Mouse (Mus musculus) layer of hippocampus, adult 9-10 months (tissue): ENCODE data around the gene Tmem209.

Source experiments
- DNase-seq: peaks from one replicate; pipeline ENCODE4 v3.0.0; 2022; ENCODE audit warnings: low spot score

Tmem209 gene

GRCm38 (mm10) chr6:30538240-30538639 lies 28.7 kb upstream of the Tmem209 start:
- no peak for DNase-seq

GRCm38 (mm10) chr6:30535340-30535739 lies 25.8 kb upstream of the Tmem209 start:
- DNase-seq, result no peak

GRCm38 (mm10) chr6:30528800-30529199 lies 19.2 kb upstream of the Tmem209 start:
- no peak for DNase-seq

GRCm38 (mm10) chr6:30526586-30527515 lies 17.3 kb upstream of the Tmem209 start:
- DNase-seq, result no peak

DNA sequence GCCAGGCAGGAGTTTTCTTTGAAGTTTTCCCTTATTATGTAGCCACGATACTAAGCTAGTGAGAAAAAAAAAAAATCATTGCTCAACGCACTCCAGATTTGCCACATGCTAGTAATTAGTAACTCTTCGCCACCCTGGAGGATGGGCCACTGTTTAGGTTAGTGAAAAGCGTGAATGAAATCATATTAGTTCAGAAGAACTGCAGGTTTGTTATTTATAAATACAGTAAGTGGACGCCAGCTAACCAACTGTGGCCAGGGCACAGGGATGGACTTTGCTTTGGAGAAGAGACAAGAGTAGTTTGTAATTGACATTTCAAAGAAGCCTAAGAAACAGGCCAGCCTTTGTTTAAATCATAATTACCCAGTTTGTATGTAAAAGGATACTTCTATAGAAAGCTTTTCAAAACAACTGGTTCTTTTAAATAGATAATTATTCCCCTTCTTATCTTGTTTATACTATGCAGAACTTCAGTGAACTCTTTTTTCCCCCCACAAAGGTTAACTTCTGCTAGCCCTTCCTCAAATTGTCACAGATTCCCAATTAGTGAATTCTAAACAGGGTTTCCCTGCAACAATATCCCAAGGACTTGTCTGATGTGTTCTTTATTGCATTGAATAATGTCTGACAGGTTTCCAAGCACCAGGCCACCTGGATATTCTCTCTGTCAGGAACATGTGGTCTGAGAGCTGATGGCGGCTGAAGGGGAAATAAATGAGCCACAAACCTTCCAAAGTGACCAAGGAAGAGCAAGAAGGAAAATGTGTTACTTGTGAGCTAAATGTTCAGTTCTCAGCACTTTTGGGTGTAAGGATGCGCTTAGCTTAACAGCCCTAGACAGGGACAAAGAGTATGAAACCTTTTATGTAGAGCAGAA lies 16.1 kb upstream of the Tmem209 start:
- no peak for DNase-seq

DNA sequence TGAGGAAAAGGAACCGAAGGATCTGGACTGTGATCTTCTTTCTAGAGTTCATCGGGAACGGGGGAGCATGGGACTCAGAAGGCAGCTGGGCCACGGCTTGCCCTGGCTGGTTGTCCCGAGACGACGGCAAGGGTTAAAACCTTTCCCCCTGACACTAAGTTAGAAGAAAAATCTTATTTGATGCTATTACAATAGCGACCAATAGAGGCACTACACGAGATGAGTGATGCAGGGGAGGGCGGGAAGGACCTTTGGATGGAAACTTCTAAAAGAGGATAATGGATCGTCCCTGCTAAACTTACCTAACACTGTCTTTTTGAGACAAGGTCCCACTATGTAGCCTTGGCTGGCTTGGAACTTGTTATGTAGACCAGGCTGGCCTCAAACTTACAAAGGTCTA lies 10.8 kb upstream of the Tmem209 start:
- DNase-seq, result no peak

DNA sequence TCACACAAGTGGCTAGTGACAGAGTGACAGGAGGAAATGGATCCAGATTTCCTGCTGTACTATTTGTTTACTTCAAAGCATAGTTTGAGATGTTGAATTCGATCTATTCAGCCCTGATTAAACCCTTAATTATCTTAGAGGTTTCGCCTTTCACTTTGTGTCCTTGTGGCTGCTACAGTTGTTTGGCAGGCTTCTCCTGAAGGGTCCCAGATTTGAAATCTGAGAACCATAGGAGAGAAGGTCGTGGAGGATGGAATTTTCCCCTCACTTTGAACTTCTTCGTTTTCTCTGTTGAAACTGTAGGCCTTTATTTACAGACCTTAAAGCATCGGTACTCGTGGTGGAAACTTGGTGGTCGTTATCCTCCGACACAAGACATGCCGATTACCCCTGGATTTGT lies 4.7 kb upstream of the Tmem209 start:
- DNase-seq, result no peak

DNA sequence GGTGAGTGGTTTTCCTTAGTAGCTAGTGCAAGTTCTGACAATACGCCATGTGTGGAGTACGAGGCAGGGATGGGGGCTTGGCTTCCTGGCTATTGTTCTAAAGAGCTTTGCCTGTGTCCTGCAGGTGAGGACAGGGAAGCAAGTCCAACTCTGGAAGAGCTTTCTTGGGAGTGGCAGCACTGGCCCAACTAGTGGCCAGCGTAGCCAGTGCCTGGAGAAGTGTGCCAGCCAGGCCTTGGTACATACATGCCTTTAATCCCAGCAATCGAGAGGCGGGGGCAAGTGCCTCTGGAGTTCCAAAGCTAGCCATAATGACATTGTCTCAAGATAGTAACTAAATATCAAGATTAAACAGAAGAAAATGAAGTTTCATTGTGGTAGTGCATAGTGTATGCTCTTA lies 708 bp upstream of the Tmem209 start:
- DNase-seq, result no peak

GRCm38 (mm10) chr6:30508824-30509223 lies 759 bp downstream of the Tmem209 start:
- DNase-seq, result no peak

DNA sequence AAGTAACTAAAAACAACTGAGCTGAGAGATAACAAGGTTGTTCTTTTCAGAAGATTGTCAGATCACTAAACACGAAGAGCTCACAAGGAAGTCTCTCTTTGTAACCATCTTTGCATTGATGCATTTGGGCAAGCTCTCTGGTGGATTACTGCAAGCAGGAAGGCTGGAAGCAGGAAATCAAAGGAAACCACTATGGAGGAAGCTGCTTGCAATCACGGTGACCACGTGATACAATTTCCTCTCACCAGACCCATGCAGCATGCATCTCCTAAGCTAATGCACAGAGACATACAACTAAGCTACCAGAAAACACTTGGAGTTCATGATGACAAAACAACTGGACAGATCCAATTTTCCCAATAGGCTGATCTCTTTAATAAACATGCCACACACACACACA lies 10.5 kb downstream of the Tmem209 start:
- DNase-seq, result no peak

- DNase-seq, result no peak
These were observed 23.1 kb downstream of the Tmem209 start for GRCm38 (mm10) chr6:30486504-30486903.

- no peak for DNase-seq
These were observed 26.7 kb downstream of the Tmem209 start for GRCm38 (mm10) chr6:30482908-30483307.

DNA sequence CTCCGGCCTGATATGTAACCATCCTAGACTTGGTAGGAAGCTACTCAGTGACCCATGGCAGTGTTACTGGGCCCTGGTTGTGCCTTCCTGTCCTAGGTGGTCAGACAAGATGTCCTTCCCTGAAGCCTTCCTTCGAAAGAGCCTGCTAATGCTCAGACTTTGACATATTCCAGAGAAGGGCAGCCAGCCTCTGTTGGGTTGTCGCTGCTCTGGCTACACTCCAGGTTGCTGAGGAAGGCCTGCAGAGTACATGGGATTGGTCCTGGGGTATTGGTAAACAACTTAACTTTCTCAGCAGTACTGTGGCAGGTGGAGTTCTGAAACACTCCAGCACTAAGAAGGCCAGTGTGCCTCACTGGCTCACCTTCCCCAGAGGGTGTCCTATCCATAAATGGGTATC lies 30.2 kb downstream of the Tmem209 start:
- no peak for DNase-seq

GRCm38 (mm10) chr6:30477784-30478183 lies 31.8 kb downstream of the Tmem209 start:
- DNase-seq, result no peak

DNA sequence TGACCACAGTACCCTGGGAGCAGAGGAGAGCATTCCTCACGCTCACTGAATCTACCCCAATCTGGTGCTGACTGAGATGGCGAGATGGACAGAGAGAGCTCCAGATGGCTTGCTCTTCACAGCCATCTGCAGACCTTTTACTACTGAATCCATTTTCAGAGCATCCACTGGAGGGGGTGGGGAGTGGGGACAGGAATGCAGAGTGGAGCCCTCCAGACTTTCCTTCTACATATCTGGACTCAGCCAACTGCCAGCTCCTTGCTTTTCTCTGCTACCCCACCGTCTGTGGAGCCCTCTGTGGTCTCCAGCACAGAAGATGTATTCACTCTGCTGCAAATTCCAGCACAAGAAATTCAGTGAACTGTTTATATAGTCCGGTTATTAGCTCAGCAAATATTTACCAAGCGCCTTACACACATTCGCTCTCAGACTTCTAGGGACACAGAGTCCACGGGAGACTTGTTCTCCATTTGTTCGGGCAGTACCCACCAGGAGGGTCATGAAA lies 32.3 kb downstream of the Tmem209 start:
- no peak for DNase-seq

- no peak for DNase-seq
These were observed 33.4 kb downstream of the Tmem209 start for GRCm38 (mm10) chr6:30476025-30476765.

GRCm38 (mm10) chr6:30471706-30472105 lies 37.9 kb downstream of the Tmem209 start:
- DNase-seq, result no peak

GRCm38 (mm10) chr6:30469370-30469769 lies 40.2 kb downstream of the Tmem209 start:
- DNase-seq, result no peak

DNA sequence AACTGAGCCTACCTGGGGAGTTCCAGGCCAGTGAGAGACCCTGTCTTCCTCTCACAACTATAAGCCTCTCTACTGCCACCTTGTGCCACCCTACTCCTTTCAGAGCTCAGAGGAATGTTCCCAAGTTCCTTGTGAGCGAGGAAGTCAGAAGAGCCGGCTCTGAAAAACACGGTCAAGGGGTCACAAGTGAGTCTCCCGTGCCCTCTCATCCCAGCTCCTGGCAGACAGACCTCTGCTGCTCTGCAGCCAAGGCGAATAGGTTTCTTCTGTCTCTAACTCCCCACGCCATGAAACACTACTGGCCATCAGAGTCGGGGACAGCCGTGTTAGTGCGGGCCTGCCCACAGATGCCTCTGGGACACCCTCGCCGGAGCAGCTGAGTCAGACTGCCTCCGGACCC lies 40.9 kb downstream of the Tmem209 start:
- no peak for DNase-seq

- no peak for DNase-seq
These were observed 41.5 kb downstream of the Tmem209 start for GRCm38 (mm10) chr6:30468058-30468457.

DNA sequence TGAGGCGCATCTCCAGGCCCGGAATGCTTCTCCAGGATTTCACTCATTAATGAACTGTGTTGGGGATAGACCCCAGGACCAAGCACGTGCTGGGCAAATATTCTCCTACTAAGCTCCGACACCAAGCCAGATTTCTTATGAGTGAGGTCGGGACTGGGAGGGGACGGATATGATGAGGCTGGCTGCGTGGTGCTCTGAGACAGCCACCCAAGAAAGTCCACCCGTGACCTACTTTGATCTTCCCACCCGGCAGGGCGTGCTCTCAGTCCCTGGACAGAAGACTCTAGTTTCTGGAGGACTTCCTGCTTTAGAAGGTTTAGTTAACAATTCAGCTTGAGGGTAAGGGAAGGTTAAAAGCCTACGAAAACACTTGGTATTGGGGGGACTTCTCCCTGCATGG lies 44.0 kb downstream of the Tmem209 start:
- no peak for DNase-seq

GRCm38 (mm10) chr6:30462822-30463221 lies 46.8 kb downstream of the Tmem209 start:
- DNase-seq, result no peak
